Mouse (Mus musculus) olfactory bulb, adult 2 months (tissue): ENCODE data around the gene Cabp4. TPM values are rescaled to one million over a fixed set of nuclear protein-coding genes. Genes with fewer than 3 reads are reported as not detected.

Experiments
- H3K27ac ChIP-seq: fragments of 200-500 bp; 2 replicates; pipeline ENCODE4 v1.5.1; 2012; ENCODE audit warnings: low read depth, low read length; ENCODE audit not compliant: insufficient read depth
- H3K4me1 ChIP-seq: fragments of 200-500 bp; 2 replicates; pipeline ENCODE4 v1.6.1; 2012; ENCODE audit warnings: low read length; ENCODE audit not compliant: control insufficient read depth, insufficient read depth
- H3K4me3 ChIP-seq: fragments of 200-500 bp; 2 replicates; pipeline ENCODE4 v1.5.1; 2012; ENCODE audit warnings: mild to moderate bottlenecking, low read depth, low read length, moderate library complexity; ENCODE audit not compliant: insufficient read depth
- CTCF ChIP-seq: fragments of 200-500 bp; IDR thresholded peaks from 2 replicates; pipeline ENCODE4 v1.5.1; 2012; ENCODE audit warnings: low read depth, mild to moderate bottlenecking, low read length, moderate library complexity; ENCODE audit not compliant: insufficient read depth
- POLR2A ChIP-seq: fragments of 200-500 bp; IDR thresholded peaks from 2 replicates; pipeline ENCODE4 v1.6.1; 2012; ENCODE audit warnings: mild to moderate bottlenecking, low read depth, low read length, moderate library complexity; ENCODE audit not compliant: insufficient read depth
- WGBS: fragments of 180-500 bp; shearing (Covaris S2); methylation state at CpG from one replicate; pipeline ENCODE4 v1.1.7; 2018; 5-methylcytosine and 5-hydroxymethylcytosine counted together
- polyA plus RNA-seq: library from polyadenylated mRNA; stranded (reverse); fragments of >200 nt; gene quantifications from 2 replicates; pipeline ENCODE4 v1.2.4, GENCODE M21; 2012; ENCODE audit warnings: low replicate concordance; ENCODE audit not compliant: missing spikeins, insufficient read depth, insufficient read length

Gene Cabp4
- polyA plus RNA-seq, 1 experiment, result not detected

GRCm38 (mm10) chr19:4113186-4113805, 30.5 kb downstream of the Cabp4 start:
- peaks cover 16% of the 10 kb centered on the region for H3K4me1 ChIP-seq
- WGBS, result 45% methylated on average over 13 of the region's 13 CpGs

GRCm38 (mm10) chr19:4112063-4112960, 31.5 kb downstream of the Cabp4 start:
- H3K4me3 ChIP-seq, result no peak overlapping the region
- H3K4me1 ChIP-seq, result peaks cover 16% of the 10 kb centered on the region
- TF ChIP-seq POLR2A (no peak), CTCF (no peak)
- peak overlapping the region; percentile 25 for H3K27ac ChIP-seq
- WGBS, result 93% methylated on average over 26 of the region's 26 CpGs

More at GRCm38 (mm10) chr19:4113186-4113805, 30.5 kb downstream of the Cabp4 start:
- peak overlapping the region; percentile 25 for H3K27ac ChIP-seq
- no peak for TF ChIP-seq POLR2A
- TF ChIP-seq CTCF, result no peak
- H3K4me3 ChIP-seq, result no peak overlapping the region

- no peak for TF ChIP-seq POLR2A
- TF ChIP-seq CTCF, result no peak
- WGBS, result 89% methylated on average over 9 of the region's 9 CpGs
- Histone ChIP-seq H3K4me1 (peaks cover 11% of the 10 kb centered on the region), H3K27ac (no peak overlapping the region), H3K4me3 (no peak overlapping the region)
Measured at GRCm38 (mm10) chr19:4108535-4108934, 35.3 kb downstream of the Cabp4 start.

GRCm38 (mm10) chr19:4106654-4107053, 37.2 kb downstream of the Cabp4 start:
- 91% methylated on average over 14 of the region's 14 CpGs for WGBS
- TF ChIP-seq POLR2A, result no peak
- no peak for TF ChIP-seq CTCF
- Histone ChIP-seq H3K27ac (no peak overlapping the region), H3K4me1 (peaks cover 14% of the 10 kb centered on the region), H3K4me3 (no peak overlapping the region)

GRCm38 (mm10) chr19:4104675-4105194, 39.1 kb downstream of the Cabp4 start:
- 93% methylated on average over 16 of the region's 16 CpGs for WGBS
- TF ChIP-seq POLR2A (no peak), CTCF (no peak)
- peaks cover 22% of the 10 kb centered on the region for H3K4me1 ChIP-seq
- H3K4me3 ChIP-seq, result no peak overlapping the region
- no peak overlapping the region for H3K27ac ChIP-seq

- H3K4me1 ChIP-seq, result peaks cover 31% of the 10 kb centered on the region
- TF ChIP-seq POLR2A, result no peak
- TF ChIP-seq CTCF, result no peak
- no peak overlapping the region for H3K27ac ChIP-seq
- no peak overlapping the region for H3K4me3 ChIP-seq
- WGBS, result 78% methylated on average over 3 of the region's 3 CpGs
Measured at GRCm38 (mm10) chr19:4103792-4104191, 40.0 kb downstream of the Cabp4 start.

- WGBS, result 97% methylated on average over 18 of the region's 18 CpGs
- no peak for TF ChIP-seq POLR2A
- no peak for TF ChIP-seq CTCF
- no peak overlapping the region for H3K4me3 ChIP-seq
- peaks cover 36% of the 10 kb centered on the region for H3K4me1 ChIP-seq
- H3K27ac ChIP-seq, result no peak overlapping the region
Measured at GRCm38 (mm10) chr19:4103294-4103693, 40.5 kb downstream of the Cabp4 start.

- peaks cover 41% of the 10 kb centered on the region for H3K4me1 ChIP-seq
- H3K27ac ChIP-seq, result no peak overlapping the region
- no peak overlapping the region for H3K4me3 ChIP-seq
- 95% methylated on average over 12 of the region's 12 CpGs for WGBS
- TF ChIP-seq POLR2A, result no peak
Measured at GRCm38 (mm10) chr19:4102626-4103025, 41.2 kb downstream of the Cabp4 start.

- WGBS, result 88% methylated on average over 2 of the region's 2 CpGs
- TF ChIP-seq POLR2A, result no peak
- no peak for TF ChIP-seq CTCF
Measured at GRCm38 (mm10) chr19:4102049-4102448, 41.8 kb downstream of the Cabp4 start.

More at GRCm38 (mm10) chr19:4102049-4102448, 41.8 kb downstream of the Cabp4 start:
- H3K4me1 ChIP-seq, result peaks cover 44% of the 10 kb centered on the region
- no peak overlapping the region for H3K27ac ChIP-seq
- H3K4me3 ChIP-seq, result peak overlapping the region; percentile 73; the same call in 1 of the 2 replicates
